Mouse (Mus musculus): Measurements from ENCODE around the gene Zbtb38.

DNA sequence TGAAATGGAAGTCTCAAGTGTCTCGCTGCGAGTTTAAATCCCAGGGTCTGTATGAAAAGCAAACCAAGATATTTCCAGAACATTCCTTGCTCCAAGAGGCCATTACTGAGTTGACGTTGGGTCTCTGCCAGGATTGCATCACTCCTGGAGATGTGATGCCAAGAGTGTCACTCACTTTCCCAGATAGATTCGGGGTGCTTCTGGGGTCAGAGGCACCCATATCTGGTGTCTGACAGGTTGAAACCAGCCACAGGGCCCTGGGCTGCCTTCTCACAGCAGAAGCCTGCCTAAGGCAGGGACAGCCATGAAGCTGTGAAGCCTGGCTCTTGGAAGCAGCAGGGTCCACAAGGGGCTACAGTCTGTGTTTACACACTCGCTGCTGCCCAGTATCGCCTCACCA, 24.9 kb downstream of the Zbtb38 start:
- TF ChIP-seq CTCF (IDR thresholded peaks at IDR 0.05; ENCODE audit: extremely low read depth, insufficient read depth, insufficient read length, insufficient replicate concordance) (no peak), POLR2A (IDR thresholded peaks at IDR 0.05; ENCODE audit: low read depth, low read length) (no peak)

Data from spleen, adult 2 months (tissue).